Mouse (Mus musculus): ENCODE results near the gene Padi4. TPM values are rescaled to one million over a fixed set of nuclear protein-coding genes. Genes with fewer than 3 reads are reported as not detected.

Gene Padi4
- total and polyA plus RNA-seq, 2 experiments from 2014 or later = 1.2 to 2.4 TPM

DNA sequence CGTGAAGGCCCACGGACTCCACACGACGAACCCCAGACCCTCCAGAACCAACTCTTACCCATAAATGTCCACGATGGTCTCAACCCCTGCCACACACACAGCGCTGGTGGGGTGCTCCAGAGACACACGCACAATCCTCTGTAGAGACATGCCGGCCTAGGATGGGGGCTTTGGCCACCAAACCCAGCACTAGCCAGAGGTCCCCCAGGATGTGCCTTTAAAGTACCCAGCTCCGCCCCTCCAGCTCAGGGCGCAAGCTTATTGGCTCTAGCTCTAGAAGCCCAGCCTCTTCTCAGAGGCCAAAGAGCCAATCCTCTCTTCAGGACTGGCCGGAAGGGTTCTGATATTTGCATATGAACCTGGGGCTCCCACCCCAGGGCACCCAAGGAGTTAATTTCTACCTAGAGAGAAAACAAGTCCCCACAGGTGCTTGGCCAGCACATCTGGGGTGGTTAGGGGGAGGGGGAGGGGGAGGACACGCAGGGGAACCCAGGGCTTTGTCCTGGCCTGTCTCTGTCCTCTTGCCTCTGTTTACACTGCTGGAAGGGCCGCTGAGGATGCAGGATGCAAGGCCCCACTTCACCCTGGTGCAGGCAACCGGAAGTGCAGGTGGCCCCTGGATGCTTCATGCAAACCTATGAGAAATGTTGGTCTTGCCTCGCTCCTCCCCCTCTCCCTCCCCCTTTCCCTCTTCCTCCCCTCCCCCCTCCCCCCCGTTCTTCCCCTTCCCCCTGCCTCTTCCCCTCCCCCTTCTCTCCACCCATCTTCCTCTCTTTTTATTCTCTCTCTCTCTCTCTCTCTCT, 36.6 kb upstream of the Padi4 start, which contains the start of gene Padi3:
TSS of gene Padi3 (minus strand) at position 191 of the 803 bp plus-strand sequence.
- Histone ChIP-seq H3K9ac (replicated peaks; ENCODE audit: low read depth, low read length) (no peak within 1 kb of the TSS), H3K27ac (ENCODE audit: low read depth) (no peak within 1 kb of the TSS), H3K4me1 (ENCODE audit: control insufficient read depth, insufficient read depth) (peaks cover 11% of the 10 kb centered on the region; the same call in 1 of the 2 replicates), H3K4me3 (ENCODE audit: low read depth, low read length) (no peak within 1 kb of the TSS), H3K36me3 (replicated peaks; ENCODE audit: control insufficient read depth, insufficient read depth, low read length) (no peaks in the 10 kb centered on the region), H3K27me3 (ENCODE audit: control insufficient read depth, insufficient read depth, low read length) (peaks cover 11% of the 10 kb centered on the region; the same call in 1 of the 2 replicates), H3K4me2 (ENCODE audit: low read depth, low read length) (no peak within 1 kb of the TSS), H3K9me3 (replicated peaks; ENCODE audit: control insufficient read depth, low read length) (no peaks in the 10 kb centered on the region)
- TF ChIP-seq CTCF (IDR thresholded peaks at IDR 0.05; ENCODE audit: low read depth) (no peak), EP300 (IDR thresholded peaks at IDR 0.05; ENCODE audit: low read depth) (no peak)
- ATAC-seq (ENCODE audit: insufficient read depth, low read depth) = no peak
- 73% methylated on average over 16 of the region's 16 CpGs for WGBS
- DNase-seq (ENCODE audit: low spot score) = no peak

DNA sequence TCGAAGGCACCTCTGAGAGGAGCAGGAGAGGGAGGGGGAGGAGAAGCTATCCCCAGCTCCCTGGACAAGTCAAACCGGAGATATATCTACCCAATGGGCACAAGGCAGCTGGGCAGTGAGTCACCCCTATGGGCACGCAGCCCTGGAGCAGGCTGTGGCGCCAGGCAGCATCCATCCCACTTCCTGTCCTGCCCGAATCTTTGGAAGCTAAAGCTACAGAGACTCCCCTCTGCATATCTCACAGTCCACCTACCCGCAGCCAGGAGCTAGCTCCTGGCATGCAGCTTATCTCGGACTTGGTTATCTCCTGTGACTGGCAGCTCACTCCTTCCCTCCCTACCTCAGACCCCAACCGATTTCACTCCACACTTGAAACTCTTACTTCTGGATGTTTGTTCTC, 35.1 kb upstream of the Padi4 start:
- H3K9me3 ChIP-seq (replicated peaks; ENCODE audit: control insufficient read depth, low read length) = no peaks in the 10 kb centered on the region
- H3K4me1 ChIP-seq (ENCODE audit: control insufficient read depth, insufficient read depth) = peaks cover 18% of the 10 kb centered on the region
- no peak overlapping the region for H3K4me3 ChIP-seq (ENCODE audit: low read depth, low read length)
- no peak overlapping the region for H3K9ac ChIP-seq (replicated peaks; ENCODE audit: low read depth, low read length)
- H3K4me2 ChIP-seq (ENCODE audit: low read depth, low read length) = no peak overlapping the region
- 24% methylated on average over 7 of the region's 8 CpGs for WGBS
- no peak for DNase-seq (ENCODE audit: low spot score)
- H3K36me3 ChIP-seq (replicated peaks; ENCODE audit: control insufficient read depth, insufficient read depth, low read length) = no peaks in the 10 kb centered on the region
- no peak overlapping the region for H3K27ac ChIP-seq (ENCODE audit: low read depth)
- peaks cover 6% of the 10 kb centered on the region; the same call in 1 of the 2 replicates for H3K27me3 ChIP-seq (ENCODE audit: control insufficient read depth, insufficient read depth, low read length)
- ATAC-seq (ENCODE audit: insufficient read depth, low read depth) = no peak
- TF ChIP-seq EP300 (IDR thresholded peaks at IDR 0.05; ENCODE audit: low read depth) (no peak), CTCF (IDR thresholded peaks at IDR 0.05; ENCODE audit: low read depth) (no peak)

- Histone ChIP-seq H3K36me3 (replicated peaks; ENCODE audit: control insufficient read depth, insufficient read depth, low read length) (no peaks in the 10 kb centered on the region), H3K9me3 (replicated peaks; ENCODE audit: control insufficient read depth, low read length) (no peaks in the 10 kb centered on the region), H3K4me3 (ENCODE audit: low read depth, low read length) (no peak overlapping the region), H3K27ac (ENCODE audit: low read depth) (no peak overlapping the region), H3K27me3 (ENCODE audit: control insufficient read depth, insufficient read depth, low read length) (0 out of 2 replicates have a peak, but pooled peaks cover 3% of the 10 kb centered on the region), H3K4me1 (ENCODE audit: control insufficient read depth, insufficient read depth) (peaks cover 7% of the 10 kb centered on the region), H3K4me2 (ENCODE audit: low read depth, low read length) (no peak overlapping the region), H3K9ac (replicated peaks; ENCODE audit: low read depth, low read length) (no peak overlapping the region)
- TF ChIP-seq EP300 (IDR thresholded peaks at IDR 0.05; ENCODE audit: low read depth) = no peak
- no peak for TF ChIP-seq CTCF (IDR thresholded peaks at IDR 0.05; ENCODE audit: low read depth)
- ATAC-seq (ENCODE audit: insufficient read depth, low read depth) = no peak
- WGBS = 64% methylated on average over 9 of the region's 9 CpGs
- DNase-seq (ENCODE audit: low spot score) = no peak
These were observed 30.6 kb upstream of the Padi4 start for GRCm38 (mm10) chr4:140804601-140805000.

- ATAC-seq (ENCODE audit: insufficient read depth, low read depth) = no peak
- Histone ChIP-seq H3K4me1 (ENCODE audit: control insufficient read depth, insufficient read depth) (peaks cover 7% of the 10 kb centered on the region), H3K9ac (replicated peaks; ENCODE audit: low read depth, low read length) (no peak overlapping the region), H3K27me3 (ENCODE audit: control insufficient read depth, insufficient read depth, low read length) (no peaks in the 10 kb centered on the region), H3K4me3 (ENCODE audit: low read depth, low read length) (no peak overlapping the region), H3K27ac (ENCODE audit: low read depth) (no peak overlapping the region), H3K4me2 (ENCODE audit: low read depth, low read length) (no peak overlapping the region), H3K9me3 (replicated peaks; ENCODE audit: control insufficient read depth, low read length) (no peaks in the 10 kb centered on the region), H3K36me3 (replicated peaks; ENCODE audit: control insufficient read depth, insufficient read depth, low read length) (no peaks in the 10 kb centered on the region)
- TF ChIP-seq EP300 (IDR thresholded peaks at IDR 0.05; ENCODE audit: low read depth) (no peak), CTCF (IDR thresholded peaks at IDR 0.05; ENCODE audit: low read depth) (no peak)
- WGBS = 73% methylated on average over 3 of the region's 3 CpGs
- DNase-seq (ENCODE audit: low spot score) = no peak
These were observed 27.3 kb upstream of the Padi4 start for GRCm38 (mm10) chr4:140801364-140801763.

GRCm38 (mm10) chr4:140796786-140797185, 22.8 kb upstream of the Padi4 start:
- DNase-seq (ENCODE audit: low spot score) = no peak
- no peak overlapping the region for H3K9ac ChIP-seq (replicated peaks; ENCODE audit: low read depth, low read length)
- no peak for ATAC-seq (ENCODE audit: insufficient read depth, low read depth)
- 83% methylated on average over 3 of the region's 3 CpGs for WGBS
- no peak overlapping the region for H3K27ac ChIP-seq (ENCODE audit: low read depth)
- no peak overlapping the region for H3K4me3 ChIP-seq (ENCODE audit: low read depth, low read length)
- TF ChIP-seq CTCF (IDR thresholded peaks at IDR 0.05; ENCODE audit: low read depth) (no peak), EP300 (IDR thresholded peaks at IDR 0.05; ENCODE audit: low read depth) (no peak)
- no peaks in the 10 kb centered on the region for H3K27me3 ChIP-seq (ENCODE audit: control insufficient read depth, insufficient read depth, low read length)
- no peaks in the 10 kb centered on the region for H3K9me3 ChIP-seq (replicated peaks; ENCODE audit: control insufficient read depth, low read length)
- no peaks in the 10 kb centered on the region for H3K4me1 ChIP-seq (ENCODE audit: control insufficient read depth, insufficient read depth)
- H3K36me3 ChIP-seq (replicated peaks; ENCODE audit: control insufficient read depth, insufficient read depth, low read length) = no peaks in the 10 kb centered on the region
- H3K4me2 ChIP-seq (ENCODE audit: low read depth, low read length) = no peak overlapping the region
